Mouse (Mus musculus): Measurements from ENCODE around the gene Mrpl43.

- no peak for TF ChIP-seq POLR2A (IDR thresholded peaks at IDR 0.05; ENCODE audit: control insufficient read depth, low read depth, low read length)
- no peak for TF ChIP-seq CTCF (IDR thresholded peaks at IDR 0.05; ENCODE audit: control insufficient read depth, insufficient read depth, insufficient replicate concordance, low read depth, low read length)
Measured at GRCm38 (mm10) chr19:45007425-45008191, 1.4 kb upstream of the Mrpl43 start.
